Mouse (Mus musculus): ENCODE measurements at regions not wholly inside any gene's neighbourhood (a gene's known extent, or its start where the extent isn't known, plus 50 kb on each side); places are given as distances from the start of the nearest gene placed in this dataset.
"Not testable (repeated sequence)": the region's sequence is repeated elsewhere in the genome, so short reads cannot be mapped to it uniquely, and the experiment has no call there.

DNA sequence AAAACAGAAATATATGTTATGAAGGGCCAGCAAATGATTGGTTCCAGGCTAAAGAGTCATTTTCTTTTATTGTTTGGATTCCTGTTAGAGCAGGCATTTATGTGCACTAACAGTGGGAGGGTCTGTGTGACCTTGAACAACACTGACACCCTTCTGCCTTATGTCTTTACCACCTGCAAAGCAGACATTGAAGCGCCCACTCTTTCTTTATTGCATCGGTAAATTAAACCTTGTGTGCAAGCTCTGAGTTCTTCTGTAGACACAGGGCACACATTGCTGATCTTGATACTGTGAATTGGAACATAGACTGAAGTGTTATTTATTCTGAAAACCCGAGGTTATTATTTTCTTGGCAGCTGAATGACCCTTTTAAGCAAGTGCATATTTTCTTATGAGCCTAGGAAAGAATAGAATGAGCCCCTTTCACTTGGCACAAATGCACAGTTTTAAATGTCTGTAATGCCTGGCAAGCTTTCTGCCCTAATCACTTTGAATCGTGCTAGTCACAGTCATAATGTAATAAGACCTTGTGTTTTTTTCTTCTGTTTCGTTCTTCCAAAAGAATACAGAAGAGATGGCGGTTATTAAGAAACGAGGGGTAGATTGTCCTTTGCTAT is 125.1 kb upstream of the Cobl start:
- Histone ChIP-seq H3K27ac (ENCODE audit: low read depth, low read length) (no peak overlapping the region), H3K4me1 (ENCODE audit: control insufficient read depth, insufficient read depth, low read depth, low read length) (no peaks in the 10 kb centered on the region), H3K27me3 (replicated peaks; ENCODE audit: control insufficient read depth, insufficient read depth, low read length) (no peaks in the 10 kb centered on the region), H3K9me3 (ENCODE audit: control insufficient read depth, low read length) (no peaks in the 10 kb centered on the region), H3K4me2 (ENCODE audit: low read length) (no peak overlapping the region), H3K9ac (ENCODE audit: low read depth, low read length) (no peak overlapping the region), H3K4me3 (ENCODE audit: low read length) (no peak overlapping the region), H3K36me3 (ENCODE audit: control insufficient read depth, insufficient read depth, low read length) (no peaks in the 10 kb centered on the region)
- ATAC-seq = no peak
- WGBS = 65% methylated on average over 7 of the region's 7 CpGs

DNA sequence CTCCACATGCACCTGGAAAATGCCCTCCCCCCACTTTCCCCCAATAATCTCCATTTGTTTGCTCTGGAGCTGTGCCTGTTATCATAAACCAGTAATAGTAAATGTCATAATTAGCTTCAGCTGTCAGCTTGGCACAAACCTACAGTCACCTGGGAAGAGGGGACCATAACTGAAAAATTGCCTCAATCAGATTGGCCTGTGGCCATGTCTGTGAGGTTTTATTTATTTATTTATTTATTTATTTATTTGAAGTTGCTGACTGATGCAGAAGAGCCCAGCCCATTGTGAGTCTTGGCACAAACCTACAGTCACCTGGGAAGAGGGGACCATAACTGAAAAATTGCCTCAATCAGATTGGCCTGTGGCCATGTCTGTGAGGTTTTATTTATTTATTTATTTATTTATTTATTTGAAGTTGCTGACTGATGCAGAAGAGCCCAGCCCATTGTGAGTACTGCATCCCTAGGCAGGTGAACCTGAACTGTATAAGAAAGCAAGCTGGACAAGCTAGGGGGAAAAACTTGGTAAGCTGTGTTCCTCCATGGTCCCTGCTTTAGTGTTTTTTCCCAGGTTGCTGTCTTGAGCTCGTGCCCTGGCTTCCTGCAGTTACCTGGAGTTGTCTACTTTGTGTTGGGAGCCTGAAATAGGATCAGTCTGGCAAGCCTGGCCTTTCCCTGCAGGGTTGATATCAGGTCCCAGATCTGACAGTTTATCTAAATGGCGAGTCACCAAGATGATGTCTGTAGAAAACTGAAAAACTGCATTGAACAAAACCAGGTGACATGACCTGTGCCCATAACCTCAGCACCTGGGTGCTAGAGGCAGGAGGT is 120.3 kb upstream of the Cobl start:
- peak; percentile 69 for ATAC-seq
- 69% methylated on average over 2 of the region's 2 CpGs for whole genome bisulfite sequencing
- not testable (repeated sequence) for H3K36me3 ChIP-seq (ENCODE audit: control insufficient read depth, insufficient read depth, low read length); H3K9me3 ChIP-seq (ENCODE audit: control insufficient read depth, low read length); H3K4me2 ChIP-seq (ENCODE audit: low read length); H3K4me1 ChIP-seq (ENCODE audit: control insufficient read depth, insufficient read depth, low read depth, low read length); H3K27me3 ChIP-seq (replicated peaks; ENCODE audit: control insufficient read depth, insufficient read depth, low read length); H3K4me3 ChIP-seq (ENCODE audit: low read length); H3K27ac ChIP-seq (ENCODE audit: low read depth, low read length); H3K9ac ChIP-seq (ENCODE audit: low read depth, low read length)

DNA sequence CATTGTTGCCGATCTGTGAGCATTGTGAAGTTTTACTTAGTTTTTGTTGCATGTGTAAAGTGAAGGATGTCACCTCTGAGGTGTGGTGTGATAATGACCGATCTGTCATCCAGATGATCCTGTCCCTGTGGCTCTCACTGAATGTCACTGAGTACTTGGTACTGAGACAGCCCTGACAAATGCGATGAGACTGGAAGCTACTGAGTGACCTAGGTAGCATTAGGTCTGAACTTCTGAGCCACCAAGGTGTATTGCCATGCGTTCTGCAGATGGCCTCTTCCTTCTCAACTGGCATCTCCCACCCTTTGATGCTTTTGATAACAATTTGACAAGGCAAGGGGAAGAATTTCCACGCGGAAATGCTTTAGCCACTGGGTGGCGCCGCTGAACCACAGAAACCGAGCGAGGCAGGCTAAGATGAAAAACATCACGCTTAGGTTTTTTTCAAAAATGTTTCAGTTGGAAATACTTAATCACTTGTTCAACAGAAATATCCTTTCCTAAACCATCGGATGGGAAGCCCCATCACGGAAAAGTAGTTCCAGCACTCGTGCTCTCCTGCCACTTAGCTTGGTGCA is 114.3 kb upstream of the Cobl start:
- H3K9me3 ChIP-seq (ENCODE audit: control insufficient read depth, low read length) = no peaks in the 10 kb centered on the region
- H3K27ac ChIP-seq (ENCODE audit: low read depth, low read length) = no peak overlapping the region
- no peaks in the 10 kb centered on the region; the same call in 1 of the 2 replicates for H3K4me1 ChIP-seq (ENCODE audit: control insufficient read depth, insufficient read depth, low read depth, low read length)
- no peaks in the 10 kb centered on the region for H3K36me3 ChIP-seq (ENCODE audit: control insufficient read depth, insufficient read depth, low read length)
- peak; percentile 51; the same call in 1 of the 2 replicates for ATAC-seq
- peak overlapping the region; percentile 32; the same call in 1 of the 2 replicates for H3K4me2 ChIP-seq (ENCODE audit: low read length)
- no peaks in the 10 kb centered on the region for H3K27me3 ChIP-seq (replicated peaks; ENCODE audit: control insufficient read depth, insufficient read depth, low read length)
- H3K4me3 ChIP-seq (ENCODE audit: low read length) = no peak overlapping the region
- no peak overlapping the region for H3K9ac ChIP-seq (ENCODE audit: low read depth, low read length)
- whole genome bisulfite sequencing = 37% methylated on average over 14 of the region's 14 CpGs

DNA sequence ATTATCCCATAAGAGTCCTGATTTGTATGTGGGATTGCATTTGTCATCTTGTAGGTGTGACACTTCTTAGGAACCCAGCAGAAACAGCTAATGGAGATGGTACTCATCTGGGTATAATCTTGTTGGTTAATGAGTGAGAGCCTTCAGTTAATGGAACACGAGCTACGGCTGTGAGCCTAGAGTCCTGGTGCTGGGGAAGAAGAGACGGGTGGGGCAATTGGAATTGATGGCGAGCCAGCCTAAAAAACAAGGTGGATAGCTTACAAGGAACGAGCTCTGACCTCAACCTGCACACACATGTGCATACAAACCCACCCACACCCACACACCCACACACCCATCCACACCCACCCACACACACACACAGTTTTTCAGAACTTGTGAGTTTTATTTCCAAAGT is 94.9 kb upstream of the Cobl start:
- no peak overlapping the region for H3K4me2 ChIP-seq (ENCODE audit: low read length)
- no peaks in the 10 kb centered on the region for H3K27me3 ChIP-seq (replicated peaks; ENCODE audit: control insufficient read depth, insufficient read depth, low read length)
- no peaks in the 10 kb centered on the region; the same call in 1 of the 2 replicates for H3K4me1 ChIP-seq (ENCODE audit: control insufficient read depth, insufficient read depth, low read depth, low read length)
- H3K9me3 ChIP-seq (ENCODE audit: control insufficient read depth, low read length) = no peaks in the 10 kb centered on the region
- no peak overlapping the region for H3K4me3 ChIP-seq (ENCODE audit: low read length)
- no peak overlapping the region for H3K27ac ChIP-seq (ENCODE audit: low read depth, low read length)
- WGBS = 73% methylated on average over 5 of the region's 5 CpGs
- H3K36me3 ChIP-seq (ENCODE audit: control insufficient read depth, insufficient read depth, low read length) = no peaks in the 10 kb centered on the region
- H3K9ac ChIP-seq (ENCODE audit: low read depth, low read length) = no peak overlapping the region
- ATAC-seq = peak; percentile 50

DNA sequence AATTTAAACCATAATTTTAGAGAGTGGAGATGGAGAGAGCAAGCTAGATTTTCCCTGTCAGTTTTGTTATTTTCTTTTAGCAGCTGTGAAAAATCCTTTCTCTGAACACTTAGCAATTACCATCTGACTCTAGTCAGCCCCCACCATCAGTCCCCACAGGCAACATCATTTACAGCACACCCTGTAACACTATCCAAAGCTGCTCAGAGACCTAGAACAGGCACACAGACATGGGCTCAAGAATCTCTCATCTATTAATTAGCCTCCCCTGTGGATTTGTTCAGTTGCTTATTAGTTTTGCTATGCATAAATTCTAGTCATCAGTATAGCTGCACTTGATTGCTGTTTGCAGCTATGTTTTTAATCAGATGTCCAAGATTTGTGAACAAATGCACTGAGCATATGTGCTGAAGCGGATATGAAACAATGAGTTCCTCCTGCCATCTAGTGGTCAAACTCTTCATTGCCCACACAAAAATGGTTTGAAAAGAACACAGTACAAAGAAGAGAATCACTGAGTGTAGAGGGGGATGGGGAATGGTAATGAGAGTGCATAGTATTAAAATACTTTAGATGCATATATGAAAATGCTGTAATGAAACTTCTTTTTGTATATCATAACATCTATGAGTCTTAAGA is 94.4 kb upstream of the Cobl start:
- Histone ChIP-seq H3K4me2 (ENCODE audit: low read length) (no peak overlapping the region), H3K4me1 (ENCODE audit: control insufficient read depth, insufficient read depth, low read depth, low read length) (no peaks in the 10 kb centered on the region; the same call in 1 of the 2 replicates), H3K9me3 (ENCODE audit: control insufficient read depth, low read length) (no peaks in the 10 kb centered on the region), H3K4me3 (ENCODE audit: low read length) (no peak overlapping the region), H3K36me3 (ENCODE audit: control insufficient read depth, insufficient read depth, low read length) (no peaks in the 10 kb centered on the region), H3K27me3 (replicated peaks; ENCODE audit: control insufficient read depth, insufficient read depth, low read length) (no peaks in the 10 kb centered on the region), H3K27ac (ENCODE audit: low read depth, low read length) (no peak overlapping the region), H3K9ac (ENCODE audit: low read depth, low read length) (no peak overlapping the region)
- 23% methylated on average over 1 of the region's 1 CpGs for WGBS
- peak; percentile 90 for ATAC-seq

DNA sequence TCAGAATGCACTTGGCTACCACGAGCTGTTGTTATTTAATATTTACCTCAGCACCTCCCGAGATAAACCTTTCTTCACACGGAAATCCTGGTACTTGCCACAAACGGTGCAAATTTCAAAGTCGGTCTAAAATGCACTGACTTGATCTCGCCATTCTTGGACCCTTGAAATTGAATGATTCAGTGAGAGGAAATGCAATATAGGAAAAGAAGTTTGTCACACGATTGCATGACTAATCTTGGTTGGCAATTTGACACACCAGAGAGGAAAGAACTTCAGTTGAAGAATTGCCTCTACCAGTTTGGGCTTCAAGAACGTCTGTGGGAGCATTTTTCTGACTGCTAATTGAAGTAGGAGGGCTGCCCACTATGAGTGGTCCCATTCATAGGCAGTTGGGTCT is 93.4 kb upstream of the Cobl start:
- WGBS = 75% methylated on average over 8 of the region's 8 CpGs
- Histone ChIP-seq H3K9ac (ENCODE audit: low read depth, low read length) (no peak overlapping the region), H3K4me3 (ENCODE audit: low read length) (no peak overlapping the region), H3K9me3 (ENCODE audit: control insufficient read depth, low read length) (no peaks in the 10 kb centered on the region), H3K4me1 (ENCODE audit: control insufficient read depth, insufficient read depth, low read depth, low read length) (no peaks in the 10 kb centered on the region; the same call in 1 of the 2 replicates), H3K27ac (ENCODE audit: low read depth, low read length) (no peak overlapping the region), H3K27me3 (replicated peaks; ENCODE audit: control insufficient read depth, insufficient read depth, low read length) (no peaks in the 10 kb centered on the region), H3K4me2 (ENCODE audit: low read length) (no peak overlapping the region), H3K36me3 (ENCODE audit: control insufficient read depth, insufficient read depth, low read length) (no peaks in the 10 kb centered on the region)
- ATAC-seq = no peak

DNA sequence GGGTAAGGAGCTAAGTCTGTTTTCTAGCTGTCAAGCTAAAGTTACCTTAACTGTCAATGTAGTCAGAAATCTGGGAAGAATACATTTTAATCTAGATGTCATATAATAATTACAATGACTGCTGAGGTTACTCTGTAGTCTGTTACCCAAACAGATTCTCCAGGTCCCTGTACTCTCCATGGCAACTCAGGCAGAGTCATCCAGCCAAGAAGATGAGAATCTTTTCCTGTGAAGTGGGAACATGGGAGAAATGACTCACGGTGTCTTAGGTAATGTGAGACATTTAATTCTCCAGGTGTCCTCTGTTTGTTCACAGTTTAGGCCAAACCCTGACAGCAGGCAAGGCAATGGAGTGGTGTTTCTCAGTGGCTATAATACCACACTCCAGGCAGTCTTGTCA is 81.0 kb upstream of the Cobl start:
- no peaks in the 10 kb centered on the region for H3K27me3 ChIP-seq (replicated peaks; ENCODE audit: control insufficient read depth, insufficient read depth, low read length)
- no peaks in the 10 kb centered on the region for H3K9me3 ChIP-seq (ENCODE audit: control insufficient read depth, low read length)
- H3K4me3 ChIP-seq (ENCODE audit: low read length) = no peak overlapping the region
- H3K4me2 ChIP-seq (ENCODE audit: low read length) = no peak overlapping the region
- H3K4me1 ChIP-seq (ENCODE audit: control insufficient read depth, insufficient read depth, low read depth, low read length) = no peaks in the 10 kb centered on the region
- H3K27ac ChIP-seq (ENCODE audit: low read depth, low read length) = no peak overlapping the region
- no peak for ATAC-seq
- H3K36me3 ChIP-seq (ENCODE audit: control insufficient read depth, insufficient read depth, low read length) = no peaks in the 10 kb centered on the region
- H3K9ac ChIP-seq (ENCODE audit: low read depth, low read length) = no peak overlapping the region
- 85% methylated on average over 1 of the region's 1 CpGs for WGBS

DNA sequence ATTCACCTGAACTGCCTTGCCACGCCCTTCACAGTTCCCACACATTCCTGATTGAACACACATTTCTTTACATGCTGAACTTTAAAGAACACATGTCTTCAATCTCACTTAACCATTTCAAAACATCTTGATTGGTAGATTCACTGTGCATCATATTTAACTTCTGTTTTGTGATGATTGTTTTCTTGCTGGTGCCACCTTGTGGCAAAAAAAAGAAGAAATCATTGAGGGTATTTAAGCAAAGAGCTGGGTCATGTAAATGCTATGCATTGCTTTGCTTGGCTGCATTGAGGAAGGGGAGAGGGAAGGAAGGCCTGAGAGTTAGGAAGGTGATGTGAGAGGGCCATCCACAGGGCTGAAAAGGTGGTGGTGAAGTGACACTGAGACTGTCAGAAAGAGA is 78.3 kb upstream of the Cobl start:
- Histone ChIP-seq H3K4me1 (ENCODE audit: control insufficient read depth, insufficient read depth, low read depth, low read length) (no peaks in the 10 kb centered on the region), H3K9ac (ENCODE audit: low read depth, low read length) (no peak overlapping the region), H3K27ac (ENCODE audit: low read depth, low read length) (no peak overlapping the region), H3K9me3 (ENCODE audit: control insufficient read depth, low read length) (no peaks in the 10 kb centered on the region), H3K27me3 (replicated peaks; ENCODE audit: control insufficient read depth, insufficient read depth, low read length) (no peaks in the 10 kb centered on the region), H3K4me2 (ENCODE audit: low read length) (no peak overlapping the region), H3K4me3 (ENCODE audit: low read length) (no peak overlapping the region), H3K36me3 (ENCODE audit: control insufficient read depth, insufficient read depth, low read length) (no peaks in the 10 kb centered on the region)
- ATAC-seq = no peak
- WGBS = 77% methylated on average over 1 of the region's 1 CpGs

DNA sequence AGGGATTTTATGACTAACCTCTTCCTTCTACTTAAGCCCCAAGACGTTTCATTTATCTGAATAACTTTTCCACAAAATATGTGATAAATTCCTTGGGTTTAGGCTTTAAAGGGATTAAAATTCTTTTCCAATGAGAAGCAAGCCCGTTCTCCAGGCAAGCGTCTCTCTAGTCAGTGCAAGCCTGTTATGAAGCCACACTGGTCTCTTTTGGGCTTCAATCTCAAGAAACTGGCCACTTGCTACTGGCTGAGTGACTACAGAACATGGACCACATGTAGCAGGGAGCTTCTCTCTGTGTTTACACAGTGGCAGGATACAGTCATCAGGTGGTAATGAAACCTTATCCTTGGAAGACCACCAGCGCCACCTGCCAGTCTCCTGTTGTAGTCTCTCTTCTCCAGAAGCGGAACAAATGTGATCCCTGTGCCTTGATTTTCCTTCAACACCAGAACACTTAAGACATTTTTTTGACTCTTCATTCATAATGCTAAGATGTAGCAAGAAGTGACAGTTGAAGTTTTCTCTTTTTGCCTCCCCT is 75.6 kb upstream of the Cobl start:
- H3K4me3 ChIP-seq (ENCODE audit: low read length) = no peak overlapping the region
- H3K4me2 ChIP-seq (ENCODE audit: low read length) = no peak overlapping the region
- no peak; the same call in 1 of the 2 replicates for ATAC-seq
- H3K36me3 ChIP-seq (ENCODE audit: control insufficient read depth, insufficient read depth, low read length) = no peaks in the 10 kb centered on the region
- no peaks in the 10 kb centered on the region for H3K27me3 ChIP-seq (replicated peaks; ENCODE audit: control insufficient read depth, insufficient read depth, low read length)
- no peaks in the 10 kb centered on the region for H3K9me3 ChIP-seq (ENCODE audit: control insufficient read depth, low read length)
- H3K9ac ChIP-seq (ENCODE audit: low read depth, low read length) = no peak overlapping the region
- 66% methylated on average over 5 of the region's 5 CpGs for WGBS
- H3K4me1 ChIP-seq (ENCODE audit: control insufficient read depth, insufficient read depth, low read depth, low read length) = no peaks in the 10 kb centered on the region
- no peak overlapping the region for H3K27ac ChIP-seq (ENCODE audit: low read depth, low read length)

Measured in hindbrain, embryonic 16.5 days (tissue).